Mouse (Mus musculus) G1E (cell line): ENCODE data around the gene Gm28308.

Experiments
- CTCF ChIP-seq: IDR thresholded peaks from 2 replicates; pipeline ENCODE4 v1.5.1; 2012; ENCODE audit warnings: low read depth, low read length, inconsistent platforms, mixed read lengths
- GATA1 ChIP-seq: IDR thresholded peaks from 2 replicates; pipeline ENCODE4 v1.6.1; 2012; ENCODE audit warnings: borderline replicate concordance, low read length, inconsistent platforms, mixed read lengths

DNA sequence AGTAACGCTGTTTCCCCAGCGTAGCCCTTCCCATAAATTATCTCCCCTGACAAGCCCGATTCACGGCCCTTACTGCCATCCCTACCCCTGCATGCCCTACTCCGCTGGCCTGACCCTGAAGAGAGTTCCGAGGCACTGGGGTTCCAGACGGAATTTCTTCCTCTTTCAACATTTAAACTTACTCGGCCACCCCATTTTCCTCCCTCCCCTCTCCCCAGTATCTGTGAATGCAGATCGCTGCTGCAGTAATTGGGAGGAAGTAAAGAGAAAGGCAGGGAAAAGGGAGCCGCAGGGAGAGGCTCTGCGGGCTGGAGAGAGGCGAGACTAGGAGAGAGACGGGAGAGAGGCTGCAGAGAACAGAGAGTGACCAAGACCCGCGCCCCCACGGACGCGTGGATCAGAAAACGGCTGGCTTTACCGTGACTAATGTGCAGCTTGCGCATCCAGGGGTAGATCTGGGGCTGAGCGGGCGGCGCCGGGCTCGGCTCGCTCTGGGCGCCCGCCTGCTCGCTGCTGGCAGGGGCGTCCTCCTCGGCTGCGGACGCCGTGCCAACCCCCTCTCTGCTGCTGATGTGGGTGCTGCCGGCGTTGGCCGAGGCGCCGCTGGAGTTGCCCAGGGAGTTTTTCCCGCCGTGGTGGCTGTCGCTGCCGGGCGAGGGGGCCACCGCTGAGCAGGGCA lies 9.6 kb downstream of the Gm28308 start:
- no peak for TF ChIP-seq CTCF
- no peak for TF ChIP-seq GATA1
